Mouse (Mus musculus) neural tube, embryonic 14.5 days (tissue): ENCODE measurements around the gene Adcy3. TPM values are rescaled to one million over a fixed set of nuclear protein-coding genes. Genes with fewer than 3 reads are reported as not detected.

Experiments used
- ATAC-seq: fragments of 200-750 bp; cut with Nextera tagmentation; 2 replicates; pipeline ENCODE4 v1.8.0; 2017; ENCODE audit warnings: low read depth, mild to moderate bottlenecking, moderate TSS enrichment, moderate library complexity
- H3K27ac ChIP-seq: fragments of 300-500 bp; sonication (generic); 2 replicates; pipeline ENCODE4 v1.5.1; 2014; ENCODE audit warnings: low read depth, mild to moderate bottlenecking, control low read depth, low read length, moderate library complexity, mixed read lengths
- H3K27me3 ChIP-seq: fragments of 300-500 bp; sonication (generic); 2 replicates; pipeline ENCODE4 v1.6.1; 2014; ENCODE audit warnings: low read length; ENCODE audit not compliant: control insufficient read depth, insufficient read depth
- H3K36me3 ChIP-seq: fragments of 300-500 bp; sonication (generic); 2 replicates; pipeline ENCODE4 v1.6.1; 2014; ENCODE audit warnings: low read length, mixed read lengths; ENCODE audit not compliant: control insufficient read depth, insufficient read depth
- H3K4me1 ChIP-seq: fragments of 300-500 bp; sonication (generic); 2 replicates; pipeline ENCODE4 v1.6.1; 2014; ENCODE audit warnings: low read length; ENCODE audit not compliant: control insufficient read depth, insufficient read depth
- H3K4me2 ChIP-seq: fragments of 300-500 bp; sonication (generic); 2 replicates; pipeline ENCODE4 v1.6.1; 2014; ENCODE audit warnings: mild to moderate bottlenecking, low read depth, low read length, control low read depth
- H3K4me3 ChIP-seq: fragments of 300-500 bp; sonication (generic); 2 replicates; pipeline ENCODE4 v1.5.1; 2014; ENCODE audit warnings: low read depth, low read length, control low read depth, mixed read lengths
- H3K9ac ChIP-seq: fragments of 300-500 bp; sonication (generic); replicated peaks from 2 replicates; pipeline ENCODE4 v1.6.1; 2014; ENCODE audit warnings: low read depth, mild to moderate bottlenecking, control low read depth, low read length, mixed read lengths
- H3K9me3 ChIP-seq: fragments of 300-500 bp; sonication (generic); 2 replicates; pipeline ENCODE4 v1.6.1; 2016; ENCODE audit warnings: low read length; ENCODE audit not compliant: control insufficient read depth
- WGBS: fragments of 180-500 bp; shearing (Covaris S2); extraction: QIAGEN DNeasy Blood & Tissue Kit; methylation state at CpG from one replicate; pipeline ENCODE4 v1.1.7; 2014; 5-methylcytosine and 5-hydroxymethylcytosine counted together
- polyA plus RNA-seq: library from polyadenylated mRNA; unstranded; fragments of >200 nt; fragmentation: Nextera tagmentation; extraction: Ambion mirVana; gene quantifications from 2 replicates; pipeline ENCODE4 v1.2.1, GENCODE M21; 2014

Gene Adcy3
- 9.7 and 11.3 TPM in 2 replicates for polyA plus RNA-seq

- Histone ChIP-seq H3K36me3 (no peaks in the 10 kb centered on the region), H3K4me3 (peak within 1 kb of the TSS; percentile 52), H3K27me3 (no peaks in the 10 kb centered on the region), H3K4me1 (0 out of 2 replicates have a peak, but pooled peaks cover 8% of the 10 kb centered on the region), H3K4me2 (peak within 1 kb of the TSS; percentile 83), H3K9ac (peak within 1 kb of the TSS; percentile 70), H3K9me3 (no peaks in the 10 kb centered on the region), H3K27ac (peak within 1 kb of the TSS; percentile 56; the same call in 1 of the 2 replicates)
- peak; percentile 93 for ATAC-seq
- WGBS = under 1% methylated on average over 65 of the region's 83 CpGs
These were observed at the start of gene Adcy3 for GRCm38 (mm10) chr12:4132941-4133846. Gene Adcy3 (plus strand): TSS chr12:4133103.

GRCm38 (mm10) chr12:4083441-4083840, 49.5 kb upstream of the Adcy3 start:
- WGBS = 68% methylated on average over 8 of the region's 8 CpGs

GRCm38 (mm10) chr12:4107383-4107782, 25.5 kb upstream of the Adcy3 start:
- Histone ChIP-seq H3K9ac (no peak overlapping the region), H3K4me3 (no peak overlapping the region), H3K9me3 (no peaks in the 10 kb centered on the region), H3K27ac (no peak overlapping the region), H3K36me3 (peaks cover 31% of the 10 kb centered on the region), H3K4me1 (no peaks in the 10 kb centered on the region), H3K27me3 (no peaks in the 10 kb centered on the region), H3K4me2 (no peak overlapping the region)
- WGBS = 85% methylated on average over 4 of the region's 4 CpGs
- peak; percentile 84 for ATAC-seq

More at GRCm38 (mm10) chr12:4083441-4083840, 49.5 kb upstream of the Adcy3 start:
- H3K4me3 ChIP-seq = peak overlapping the region; percentile 52
- H3K27me3 ChIP-seq = no peaks in the 10 kb centered on the region
- no peak overlapping the region for H3K9ac ChIP-seq
- H3K4me2 ChIP-seq = peak overlapping the region; percentile 69
- no peaks in the 10 kb centered on the region for H3K9me3 ChIP-seq
- H3K27ac ChIP-seq = no peak overlapping the region
- ATAC-seq = no peak
- H3K4me1 ChIP-seq = peaks cover 4% of the 10 kb centered on the region; the same call in 1 of the 2 replicates
- peaks cover 20% of the 10 kb centered on the region for H3K36me3 ChIP-seq

- no peak overlapping the region for H3K4me2 ChIP-seq
- H3K9ac ChIP-seq = no peak overlapping the region
- no peak overlapping the region for H3K4me3 ChIP-seq
- no peaks in the 10 kb centered on the region for H3K9me3 ChIP-seq
- WGBS = 84% methylated on average over 9 of the region's 9 CpGs
- H3K36me3 ChIP-seq = no peaks in the 10 kb centered on the region
- no peaks in the 10 kb centered on the region for H3K4me1 ChIP-seq
- no peak for ATAC-seq
- H3K27ac ChIP-seq = no peak overlapping the region
- no peaks in the 10 kb centered on the region for H3K27me3 ChIP-seq
These were observed 16.8 kb upstream of the Adcy3 start for GRCm38 (mm10) chr12:4116132-4116531.

DNA sequence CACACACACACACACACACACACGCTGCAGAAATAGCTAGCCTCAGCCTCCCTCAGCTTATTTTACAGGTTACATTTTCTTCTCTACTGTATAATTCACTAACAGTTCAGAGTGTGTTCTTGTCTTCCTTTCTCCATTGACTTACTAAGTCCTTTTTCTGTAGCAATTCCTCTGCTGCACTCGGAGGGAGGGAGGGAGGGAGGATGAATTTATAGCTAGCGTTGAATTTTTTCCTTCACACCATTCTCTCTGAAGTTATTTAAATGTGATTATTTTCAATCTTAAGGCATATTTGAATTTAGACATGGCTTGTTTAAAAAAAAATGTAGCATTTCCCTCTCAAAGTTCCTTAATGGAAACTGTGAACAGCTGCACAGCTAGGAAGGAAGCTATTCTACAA, 15.8 kb upstream of the Adcy3 start:
- no peak for ATAC-seq
- Histone ChIP-seq H3K9me3 (no peaks in the 10 kb centered on the region), H3K36me3 (no peaks in the 10 kb centered on the region), H3K27ac (no peak overlapping the region), H3K4me1 (no peaks in the 10 kb centered on the region), H3K4me3 (no peak overlapping the region), H3K9ac (no peak overlapping the region), H3K4me2 (no peak overlapping the region), H3K27me3 (no peaks in the 10 kb centered on the region)
- WGBS = 78% methylated on average over 3 of the region's 3 CpGs

DNA sequence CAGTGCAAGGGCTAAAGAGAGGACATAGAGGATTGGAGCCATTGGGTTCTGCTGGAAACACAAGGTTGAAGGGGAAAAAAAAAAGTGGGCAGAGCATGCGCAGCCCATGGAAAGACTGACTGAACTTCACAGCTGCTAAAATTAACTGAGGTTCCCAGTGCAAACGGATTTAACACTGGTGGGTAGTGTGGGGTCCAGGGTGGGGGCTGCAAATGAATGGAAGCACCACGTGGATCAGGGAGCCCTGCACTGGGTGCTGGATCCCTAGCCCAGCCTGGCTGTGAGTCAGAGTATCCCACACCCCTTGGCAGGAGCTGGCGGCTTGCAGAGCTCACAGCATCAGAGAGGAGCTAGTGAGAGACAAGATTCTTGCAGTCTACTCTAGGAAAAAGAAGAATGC, 15.3 kb upstream of the Adcy3 start:
- 91% methylated on average over 4 of the region's 4 CpGs for WGBS
- no peak for ATAC-seq
- Histone ChIP-seq H3K4me1 (no peaks in the 10 kb centered on the region), H3K27ac (no peak overlapping the region), H3K4me2 (no peak overlapping the region), H3K4me3 (no peak overlapping the region), H3K27me3 (no peaks in the 10 kb centered on the region), H3K9ac (no peak overlapping the region), H3K36me3 (no peaks in the 10 kb centered on the region), H3K9me3 (no peaks in the 10 kb centered on the region)

- no peak overlapping the region for H3K4me3 ChIP-seq
- no peak for ATAC-seq
- 77% methylated on average over 7 of the region's 7 CpGs for WGBS
- no peaks in the 10 kb centered on the region for H3K4me1 ChIP-seq
- no peaks in the 10 kb centered on the region for H3K27me3 ChIP-seq
- H3K36me3 ChIP-seq = no peaks in the 10 kb centered on the region
- H3K9ac ChIP-seq = no peak overlapping the region
- no peaks in the 10 kb centered on the region for H3K9me3 ChIP-seq
- H3K27ac ChIP-seq = no peak overlapping the region
- H3K4me2 ChIP-seq = no peak overlapping the region
These were observed 5.6 kb upstream of the Adcy3 start for GRCm38 (mm10) chr12:4127346-4127745.

DNA sequence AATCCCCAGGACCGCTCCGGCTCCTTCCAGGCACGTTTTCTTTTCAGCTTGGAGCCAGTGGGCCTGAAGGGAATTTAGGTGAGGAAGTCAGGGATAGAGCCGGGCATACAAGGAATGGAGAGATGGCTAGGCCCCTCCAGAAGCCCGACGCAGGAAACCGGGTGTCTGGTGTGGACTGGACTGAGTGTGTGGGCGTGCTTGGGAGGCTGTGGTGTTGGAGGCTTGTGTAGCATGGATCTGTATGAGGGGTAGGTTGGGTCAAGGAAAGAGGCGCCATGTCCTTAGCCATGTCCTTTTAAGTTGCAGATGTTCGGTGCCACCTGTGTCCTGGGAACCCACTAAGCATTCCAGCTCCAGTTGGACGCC, 927 bp downstream of the Adcy3 start:
- Histone ChIP-seq H3K9me3 (no peaks in the 10 kb centered on the region), H3K4me3 (peak overlapping the region; percentile 52), H3K36me3 (no peaks in the 10 kb centered on the region), H3K4me1 (0 out of 2 replicates have a peak, but pooled peaks cover 8% of the 10 kb centered on the region), H3K27me3 (no peaks in the 10 kb centered on the region), H3K4me2 (peak overlapping the region; percentile 83), H3K9ac (peak overlapping the region; percentile 70), H3K27ac (no peak overlapping the region; the same call in 1 of the 2 replicates)
- ATAC-seq = no peak; the same call in none of the 2 replicates
- WGBS = 37% methylated on average over 11 of the region's 11 CpGs

DNA sequence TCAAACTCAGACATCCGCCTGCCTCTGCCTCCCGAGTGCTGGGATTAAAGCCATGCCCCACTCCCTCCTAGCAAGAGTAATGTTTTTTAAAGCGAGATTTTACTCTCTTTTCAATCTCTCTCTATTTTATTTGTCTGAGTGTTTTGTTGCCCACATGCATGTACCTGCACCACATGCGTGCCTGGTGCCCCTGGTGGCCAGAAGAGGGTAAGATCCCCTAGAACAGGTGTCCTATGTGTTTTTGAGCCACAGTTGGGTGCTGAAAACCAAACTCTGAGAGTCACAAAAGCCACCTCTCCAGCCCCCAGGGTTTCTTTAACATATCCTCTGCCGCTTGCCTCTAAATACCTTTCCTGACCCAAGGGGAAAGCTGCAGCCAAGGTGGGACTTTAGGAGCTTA, 10.3 kb downstream of the Adcy3 start:
- 93% methylated on average over 5 of the region's 5 CpGs for WGBS
- ATAC-seq = no peak

More for the DNA sequence above, 10.3 kb downstream of the Adcy3 start:
- H3K9me3 ChIP-seq = no peaks in the 10 kb centered on the region
- no peaks in the 10 kb centered on the region for H3K27me3 ChIP-seq
- no peak overlapping the region for H3K4me3 ChIP-seq
- no peak overlapping the region for H3K27ac ChIP-seq
- H3K4me2 ChIP-seq = no peak overlapping the region
- H3K9ac ChIP-seq = no peak overlapping the region
- H3K36me3 ChIP-seq = no peaks in the 10 kb centered on the region
- H3K4me1 ChIP-seq = no peaks in the 10 kb centered on the region
